In genomic region chr10:16156954-16157353, GRCm38 (mm10) we compare ENCODE assay signal across 14 mouse cellular contexts.
DNase-seq lines count a peak whose midpoint lies in the region; ATAC-seq lines count a peak whose summit lies in the region.
"Had no signal": no experiment of that assay in that cellular context is flagged by ENCODE, and none has a peak within 500 bp of the region (broad histone marks: within the 10 kb centered on the region; RNA-seq: fewer than 3 reads in every experiment).

No protein-coding gene starts in this region.

- H3K4me3 ChIP-seq in midbrain, embryonic 14.5 days (replicated peaks; ENCODE audit: low read depth, low read length): no peak overlapping the region
- H3K4me3 ChIP-seq: heart, embryonic 15.5 days; limb, embryonic 12.5 days; liver, embryonic 15.5 days had no signal

- peak; percentile 20 for DNase-seq in layer of hippocampus, adult 9-11 months
- no peak for DNase-seq in layer of hippocampus, adult 11-12 months (ENCODE audit: low spot score)
- DNase-seq in right cerebral cortex, adult 2 months (ENCODE audit: low spot score in 2 of 2): peak; percentile 13 to 31
- no peak for DNase-seq in right cerebral cortex, postnatal 14 days
- DNase-seq in midbrain, embryonic 14.5 days: peak; percentile 18
- DNase-seq in cerebellum, adult 11-12 months: no peak
- no peak for DNase-seq in adrenal gland, postnatal 10 days
- DNase-seq: cerebellum, adult 11 months; kidney, adult 9 months; spleen, adult 18-20 months; thymus, postnatal 4 days had no signal

- no peak overlapping the region for H3K4me2 ChIP-seq in midbrain, embryonic 14.5 days (ENCODE audit: low read length)
- H3K4me2 ChIP-seq: heart, embryonic 15.5 days; limb, embryonic 12.5 days; liver, embryonic 15.5 days had no signal

- H3K4me1 ChIP-seq in midbrain, embryonic 14.5 days (ENCODE audit: control insufficient read depth, insufficient read depth, low read length): no peaks in the 10 kb centered on the region
- H3K4me1 ChIP-seq: heart, embryonic 15.5 days; limb, embryonic 12.5 days; liver, embryonic 15.5 days had no signal

- ATAC-seq in midbrain, embryonic 14.5 days (ENCODE audit: low FRiP score, low TSS enrichment): peak; percentile 58; the same call in 1 of the 2 replicates

- no peaks in the 10 kb centered on the region for H3K27me3 ChIP-seq in midbrain, embryonic 14.5 days (ENCODE audit: control insufficient read depth, insufficient read depth, low read length)
- H3K27me3 ChIP-seq: heart, embryonic 15.5 days; limb, embryonic 12.5 days; liver, embryonic 15.5 days had no signal

- H3K27ac ChIP-seq in midbrain, embryonic 14.5 days (replicated peaks; ENCODE audit: low read depth, low read length): no peak overlapping the region
- H3K27ac ChIP-seq: heart, embryonic 15.5 days; limb, embryonic 12.5 days; liver, embryonic 15.5 days had no signal

- no peak overlapping the region for H3K9ac ChIP-seq in midbrain, embryonic 14.5 days (replicated peaks; ENCODE audit: low read length)
- H3K9ac ChIP-seq: heart, embryonic 15.5 days; limb, embryonic 12.5 days; liver, embryonic 15.5 days had no signal

- no peaks in the 10 kb centered on the region for H3K36me3 ChIP-seq in midbrain, embryonic 14.5 days (ENCODE audit: control insufficient read depth, insufficient read depth, low read length)
- H3K36me3 ChIP-seq: heart, embryonic 15.5 days; limb, embryonic 12.5 days; liver, embryonic 15.5 days had no signal

- 61% methylated on average over 5 of the region's 5 CpGs for WGBS in midbrain, embryonic 14.5 days

- no peaks in the 10 kb centered on the region for H3K9me3 ChIP-seq in midbrain, embryonic 14.5 days (ENCODE audit: control insufficient read depth, low read length)
- H3K9me3 ChIP-seq: heart, embryonic 15.5 days; limb, embryonic 12.5 days; liver, embryonic 15.5 days had no signal

Comparison
In these comparisons a context has a peak if more than half of its experiments do, and no peak if none do; other contexts are left out.
1. DNase-seq: peak in layer of hippocampus, adult 9-11 months (single experiment), right cerebral cortex, adult 2 months (2 of 2) and midbrain, embryonic 14.5 days (single experiment); none in layer of hippocampus, adult 11-12 months (single experiment), right cerebral cortex, postnatal 14 days (single experiment), cerebellum, adult 11-12 months (single experiment) and adrenal gland, postnatal 10 days (single experiment).